In genomic region chr6:65932776-65933175, GRCm38 (mm10) we compare ENCODE assay signal across 27 mouse cellular contexts. TPM values are rescaled to one million over a fixed set of nuclear protein-coding genes. Genes with fewer than 3 reads are reported as not detected.
DNase-seq lines count a peak whose midpoint lies in the region; ATAC-seq and TF ChIP-seq lines count a peak whose summit lies in the region.
"Had no signal": no experiment of that assay in that cellular context is flagged by ENCODE, and none has a peak within 500 bp of the region (broad histone marks: within the 10 kb centered on the region; RNA-seq: fewer than 3 reads in every experiment).

No protein-coding gene starts in this region.

- H3K9me3 ChIP-seq in hindbrain, embryonic 10.5 days, result no peaks in the 10 kb centered on the region
- H3K9me3 ChIP-seq in hindbrain, postnatal 0 days (ENCODE audit: low read length), result no peaks in the 10 kb centered on the region
- no peaks in the 10 kb centered on the region for H3K9me3 ChIP-seq in neural tube, embryonic 11.5 days (ENCODE audit: control insufficient read depth, low read length)
- H3K9me3 ChIP-seq in neural tube, embryonic 15.5 days (replicated peaks), result no peaks in the 10 kb centered on the region
- H3K9me3 ChIP-seq in midbrain, embryonic 12.5 days, result no peaks in the 10 kb centered on the region
- H3K9me3 ChIP-seq in kidney, embryonic 14.5 days (ENCODE audit: control insufficient read depth, low read length), result no peaks in the 10 kb centered on the region
- no peaks in the 10 kb centered on the region for H3K9me3 ChIP-seq in forebrain, postnatal 0 days (ENCODE audit: low read length)
- H3K9me3 ChIP-seq: embryonic facial prominence, embryonic 15.5 days; forebrain, embryonic 10.5 days; heart, embryonic 12.5 days; intestine, embryonic 15.5 days had no signal

- peaks cover 9% of the 10 kb centered on the region for H3K4me1 ChIP-seq in hindbrain, embryonic 10.5 days (replicated peaks)
- H3K4me1 ChIP-seq in hindbrain, postnatal 0 days (ENCODE audit: insufficient read depth, low read length), result no peaks in the 10 kb centered on the region
- no peaks in the 10 kb centered on the region for H3K4me1 ChIP-seq in neural tube, embryonic 11.5 days (ENCODE audit: control insufficient read depth, insufficient read depth, low read length)
- peaks cover 11% of the 10 kb centered on the region; the same call in 1 of the 2 replicates for H3K4me1 ChIP-seq in neural tube, embryonic 15.5 days
- peaks cover 8% of the 10 kb centered on the region for H3K4me1 ChIP-seq in midbrain, embryonic 12.5 days
- no peaks in the 10 kb centered on the region for H3K4me1 ChIP-seq in kidney, embryonic 14.5 days (ENCODE audit: control insufficient read depth, insufficient read depth, low read length)
- no peaks in the 10 kb centered on the region for H3K4me1 ChIP-seq in forebrain, postnatal 0 days (ENCODE audit: insufficient read depth)
- H3K4me1 ChIP-seq: embryonic facial prominence, embryonic 15.5 days; heart, embryonic 12.5 days; intestine, embryonic 15.5 days had no signal

- 50% methylated on average over 1 of the region's 1 CpGs for WGBS in hindbrain, embryonic 10.5 days
- 20% methylated on average over 1 of the region's 1 CpGs for WGBS in hindbrain, postnatal 0 days
- WGBS in neural tube, embryonic 11.5 days, result 55% methylated on average over 1 of the region's 1 CpGs
- WGBS in neural tube, embryonic 15.5 days, result 16% methylated on average over 1 of the region's 1 CpGs
- 21% methylated on average over 1 of the region's 1 CpGs for WGBS in midbrain, embryonic 12.5 days
- WGBS in kidney, embryonic 14.5 days, result 87% methylated on average over 1 of the region's 1 CpGs
- 36% methylated on average over 1 of the region's 1 CpGs for whole genome bisulfite sequencing in forebrain, postnatal 0 days

- no peak for TF ChIP-seq CTCF in hindbrain, postnatal 0 days (IDR thresholded peaks at IDR 0.05; ENCODE audit: low read depth)
- TF ChIP-seq CTCF in forebrain, postnatal 0 days (IDR thresholded peaks at IDR 0.05; ENCODE audit: low read depth), result no peak

- no peak overlapping the region for H3K4me2 ChIP-seq in hindbrain, postnatal 0 days (ENCODE audit: low read depth, low read length)
- H3K4me2 ChIP-seq in neural tube, embryonic 11.5 days (ENCODE audit: low read depth), result no peak overlapping the region
- H3K4me2 ChIP-seq in neural tube, embryonic 15.5 days, result no peak overlapping the region
- no peak overlapping the region for H3K4me2 ChIP-seq in midbrain, embryonic 12.5 days (replicated peaks)
- no peak overlapping the region for H3K4me2 ChIP-seq in kidney, embryonic 14.5 days (replicated peaks; ENCODE audit: low read depth, low read length)
- no peak overlapping the region for H3K4me2 ChIP-seq in forebrain, postnatal 0 days (ENCODE audit: low read depth)
- H3K4me2 ChIP-seq: embryonic facial prominence, embryonic 15.5 days; heart, embryonic 12.5 days; intestine, embryonic 15.5 days had no signal

- H3K36me3 ChIP-seq in hindbrain, embryonic 10.5 days, result peaks cover 27% of the 10 kb centered on the region
- H3K36me3 ChIP-seq in hindbrain, postnatal 0 days (ENCODE audit: insufficient read depth, low read length), result no peaks in the 10 kb centered on the region
- no peaks in the 10 kb centered on the region for H3K36me3 ChIP-seq in neural tube, embryonic 11.5 days (ENCODE audit: control insufficient read depth, insufficient read depth, low read length)
- H3K36me3 ChIP-seq in neural tube, embryonic 15.5 days, result no peaks in the 10 kb centered on the region
- no peaks in the 10 kb centered on the region for H3K36me3 ChIP-seq in midbrain, embryonic 12.5 days
- peaks cover 2% of the 10 kb centered on the region; the same call in 1 of the 2 replicates for H3K36me3 ChIP-seq in kidney, embryonic 14.5 days (ENCODE audit: control insufficient read depth, insufficient read depth, low read length)
- H3K36me3 ChIP-seq in forebrain, postnatal 0 days (ENCODE audit: insufficient read depth), result no peaks in the 10 kb centered on the region
- H3K36me3 ChIP-seq: intestine, embryonic 15.5 days had no signal

- no peak overlapping the region for H3K4me3 ChIP-seq in hindbrain, embryonic 10.5 days
- no peak overlapping the region for H3K4me3 ChIP-seq in hindbrain, postnatal 0 days (ENCODE audit: low read length)
- no peak overlapping the region for H3K4me3 ChIP-seq in neural tube, embryonic 11.5 days (ENCODE audit: low read depth, low read length)
- H3K4me3 ChIP-seq in neural tube, embryonic 15.5 days (replicated peaks), result no peak overlapping the region
- no peak overlapping the region for H3K4me3 ChIP-seq in midbrain, embryonic 12.5 days
- no peak overlapping the region for H3K4me3 ChIP-seq in kidney, embryonic 14.5 days (ENCODE audit: low read length)
- H3K4me3 ChIP-seq in forebrain, postnatal 0 days (ENCODE audit: low read depth, low read length), result no peak overlapping the region
- H3K4me3 ChIP-seq: embryonic facial prominence, embryonic 15.5 days; erythroblast, embryonic 14.5 days; forebrain, embryonic 10.5 days; heart, embryonic 12.5 days; intestine, embryonic 15.5 days had no signal

- ATAC-seq in hindbrain, postnatal 0 days, result no peak
- peak; percentile 43 for ATAC-seq in neural tube, embryonic 11.5 days (ENCODE audit: insufficient read depth, low FRiP score, low TSS enrichment)
- ATAC-seq in neural tube, embryonic 15.5 days (ENCODE audit: low FRiP score), result no peak
- ATAC-seq in midbrain, embryonic 12.5 days (ENCODE audit: low FRiP score, low read depth), result peak; percentile 64; the same call in 1 of the 2 replicates
- ATAC-seq in kidney, embryonic 14.5 days (ENCODE audit: low FRiP score, low TSS enrichment), result no peak
- ATAC-seq in forebrain, postnatal 0 days, result no peak
- ATAC-seq: forebrain, embryonic 14.5 days; intestine, embryonic 15.5 days had no signal

- DNase-seq in hindbrain, embryonic 10.5 days (ENCODE audit: low spot score), result no peak
- DNase-seq in hindbrain, postnatal 0 days (ENCODE audit: low spot score), result no peak
- no peak for DNase-seq in neural tube, embryonic 11.5 days (ENCODE audit: low spot score)
- no peak for DNase-seq in thymus, postnatal 14 days
- no peak for DNase-seq in forebrain, postnatal 0 days
- DNase-seq: adrenal gland, adult 2 months; adrenal gland, postnatal 25 days; cerebellum, adult 2 months; cerebellum, postnatal 10 days; gastrocnemius, postnatal 10 days had no signal

- H3K27ac ChIP-seq in hindbrain, embryonic 10.5 days, result peak overlapping the region; percentile 57; the same call in 1 of the 2 replicates
- H3K27ac ChIP-seq in hindbrain, postnatal 0 days, result no peak overlapping the region
- H3K27ac ChIP-seq in neural tube, embryonic 11.5 days (ENCODE audit: low read depth, low read length), result no peak overlapping the region
- no peak overlapping the region for H3K27ac ChIP-seq in neural tube, embryonic 15.5 days (replicated peaks)
- no peak overlapping the region for H3K27ac ChIP-seq in midbrain, embryonic 12.5 days (replicated peaks)
- H3K27ac ChIP-seq in kidney, embryonic 14.5 days (ENCODE audit: low read depth, low read length), result no peak overlapping the region
- H3K27ac ChIP-seq in forebrain, postnatal 0 days (ENCODE audit: low read depth, low read length), result no peak overlapping the region
- H3K27ac ChIP-seq: embryonic facial prominence, embryonic 15.5 days; forebrain, embryonic 10.5 days; intestine, embryonic 15.5 days had no signal

- H3K27me3 ChIP-seq in hindbrain, embryonic 10.5 days (ENCODE audit: insufficient read depth, poor library complexity, severe bottlenecking), result no peaks in the 10 kb centered on the region
- H3K27me3 ChIP-seq in hindbrain, postnatal 0 days (ENCODE audit: insufficient read depth, low read length), result no peaks in the 10 kb centered on the region
- H3K27me3 ChIP-seq in neural tube, embryonic 11.5 days (ENCODE audit: control insufficient read depth, insufficient read depth, low read length), result no peaks in the 10 kb centered on the region
- no peaks in the 10 kb centered on the region for H3K27me3 ChIP-seq in neural tube, embryonic 15.5 days (replicated peaks)
- H3K27me3 ChIP-seq in midbrain, embryonic 12.5 days, result no peaks in the 10 kb centered on the region
- H3K27me3 ChIP-seq in kidney, embryonic 14.5 days (ENCODE audit: control insufficient read depth, insufficient read depth, low read length), result no peaks in the 10 kb centered on the region
- no peaks in the 10 kb centered on the region for H3K27me3 ChIP-seq in forebrain, postnatal 0 days (ENCODE audit: insufficient read depth, low read length)
- H3K27me3 ChIP-seq: embryonic facial prominence, embryonic 15.5 days; heart, embryonic 12.5 days; intestine, embryonic 15.5 days had no signal

- H3K9ac ChIP-seq in hindbrain, postnatal 0 days (replicated peaks; ENCODE audit: low read length), result no peak overlapping the region
- H3K9ac ChIP-seq in neural tube, embryonic 11.5 days (ENCODE audit: low read length), result no peak overlapping the region
- H3K9ac ChIP-seq in neural tube, embryonic 15.5 days (replicated peaks), result no peak overlapping the region
- no peak overlapping the region for H3K9ac ChIP-seq in midbrain, embryonic 12.5 days (replicated peaks)
- H3K9ac ChIP-seq in kidney, embryonic 14.5 days (ENCODE audit: low read depth, low read length), result no peak overlapping the region
- no peak overlapping the region for H3K9ac ChIP-seq in forebrain, postnatal 0 days
- H3K9ac ChIP-seq: embryonic facial prominence, embryonic 15.5 days; heart, embryonic 12.5 days; intestine, embryonic 15.5 days had no signal

RNA-seq across cellular contexts. Expression of gene 4930544G11Rik, which starts 19.6 kb away (rescaled TPM):
- polyA plus RNA-seq in hindbrain, embryonic 10.5 days (2016; fragmentation: Nextera tagmentation; extraction: Ambion mirVana), result not detected in 2 replicates
- total RNA-seq in hindbrain, postnatal 0 days (2014; rRNA removed), result not detected in 2 replicates
- not detected in 2 replicates for polyA plus RNA-seq in hindbrain, postnatal 0 days (2015; fragmentation: Nextera tagmentation; extraction: Ambion mirVana)
- not detected in 2 replicates for polyA plus RNA-seq in neural tube, embryonic 11.5 days (2014; fragmentation: Nextera tagmentation; extraction: Ambion mirVana)
- not detected in 2 replicates for polyA plus RNA-seq in neural tube, embryonic 15.5 days (2015; fragmentation: Nextera tagmentation; extraction: Ambion mirVana)
- not detected in 2 replicates for polyA plus RNA-seq in midbrain, embryonic 12.5 days (2016; fragmentation: Nextera tagmentation; extraction: Ambion mirVana)
- not detected in 2 replicates for polyA plus RNA-seq in kidney, embryonic 14.5 days (2014; fragmentation: Nextera tagmentation; extraction: Ambion mirVana)
- total RNA-seq in forebrain, postnatal 0 days (2014; rRNA removed), result not detected in 2 replicates
- not detected in 2 replicates for polyA plus RNA-seq in forebrain, postnatal 0 days (2015; fragmentation: Nextera tagmentation; extraction: Ambion mirVana)
- total RNA-seq: adrenal gland, adult 2 months; adrenal gland, postnatal 25 days; common myeloid progenitor, adult 5-6 weeks; gastrocnemius, postnatal 10 days; gastrocnemius, postnatal 4 days; heart, adult 8-10 months; heart, postnatal 25 days; MEL had no signal
- polyA plus RNA-seq: adrenal gland, adult 2 months; C2C12; cerebellum, adult 2 months; embryonic facial prominence, embryonic 11.5 days; embryonic facial prominence, embryonic 15.5 days; erythroblast, embryonic 14.5 days; forebrain, embryonic 10.5 days; forebrain, embryonic 14.5 days; heart, embryonic 12.5 days; heart, embryonic 16.5 days; intestine, embryonic 15.5 days had no signal

Comparison
In these comparisons a context has a peak if more than half of its experiments do, and no peak if none do; other contexts are left out.
1. ATAC-seq: peak in neural tube, embryonic 11.5 days (single experiment) and midbrain, embryonic 12.5 days (single experiment); none in hindbrain, postnatal 0 days (single experiment), neural tube, embryonic 15.5 days (single experiment), kidney, embryonic 14.5 days (single experiment) and forebrain, postnatal 0 days (single experiment).